In genomic region chr10:84381276-84381798, GRCm38 (mm10) we compare ENCODE assay signal across 18 mouse cellular contexts. TPM values are rescaled to one million over a fixed set of nuclear protein-coding genes. Genes with fewer than 3 reads are reported as not detected.
DNase-seq lines count a peak whose midpoint lies in the region; ATAC-seq lines count a peak whose summit lies in the region.
"Had no signal": no experiment of that assay in that cellular context is flagged by ENCODE, and none has a peak within 500 bp of the region (broad histone marks: within the 10 kb centered on the region; RNA-seq: fewer than 3 reads in every experiment).

No protein-coding gene starts in this region.

- H3K27ac ChIP-seq in midbrain, embryonic 10.5 days (replicated peaks) = peak overlapping the region; percentile 46; the same call in 1 of the 2 replicates
- no peak overlapping the region for H3K27ac ChIP-seq in midbrain, embryonic 13.5 days
- H3K27ac ChIP-seq: embryonic facial prominence, embryonic 12.5 days; gastrocnemius, adult 2 months; lung, embryonic 15.5 days; neural tube, embryonic 12.5 days had no signal

- H3K36me3 ChIP-seq in midbrain, embryonic 10.5 days = peaks cover 66% of the 10 kb centered on the region
- peaks cover 18% of the 10 kb centered on the region for H3K36me3 ChIP-seq in midbrain, embryonic 13.5 days

- no peak for DNase-seq in frontal cortex, postnatal 36 days (ENCODE audit: low spot score in 2 of 2)
- DNase-seq in midbrain, embryonic 10.5 days (ENCODE audit: low spot score) = no peak
- peak; percentile 90 to 91 for DNase-seq in cerebellum, adult 18-20 months
- no peak for DNase-seq in gastrocnemius, adult 18-20 months (ENCODE audit: low spot score)
- DNase-seq in c-Kit-positive CD71-positive TER-119-positive erythroid progenitor cells, embryonic 14.5 days (ENCODE audit: low spot score) = no peak
- DNase-seq: adrenal gland, postnatal 36 days; B cell, adult 2 months; gastrocnemius, adult 2 months; heart, postnatal 14 days; kidney, adult 8-10 months had no signal

- H3K27me3 ChIP-seq in midbrain, embryonic 10.5 days (ENCODE audit: low read depth, poor library complexity, severe bottlenecking) = no peaks in the 10 kb centered on the region
- H3K27me3 ChIP-seq in midbrain, embryonic 13.5 days = no peaks in the 10 kb centered on the region
- H3K27me3 ChIP-seq: embryonic facial prominence, embryonic 12.5 days; lung, embryonic 15.5 days; neural tube, embryonic 12.5 days; Patski had no signal

- ATAC-seq in frontal cortex, adult (ENCODE audit: low TSS enrichment) = peak; percentile 41; the same call in 1 of the 2 replicates
- ATAC-seq in midbrain, embryonic 13.5 days = no peak
- ATAC-seq in granulocyte monocyte progenitor cell, adult 5-6 weeks (replicated peaks; ENCODE audit: poor library complexity, severe bottlenecking) = peak; percentile 42; the same call in 1 of the 2 replicates
- ATAC-seq: Patski had no signal

- WGBS in midbrain, embryonic 10.5 days = 93% methylated on average over 2 of the region's 2 CpGs
- 90% methylated on average over 2 of the region's 2 CpGs for WGBS in midbrain, embryonic 13.5 days

- H3K4me1 ChIP-seq in midbrain, embryonic 10.5 days = peaks cover 47% of the 10 kb centered on the region
- H3K4me1 ChIP-seq in midbrain, embryonic 13.5 days (replicated peaks) = peaks cover 33% of the 10 kb centered on the region

- H3K9me3 ChIP-seq in midbrain, embryonic 10.5 days (replicated peaks) = no peaks in the 10 kb centered on the region
- H3K9me3 ChIP-seq in midbrain, embryonic 13.5 days = no peaks in the 10 kb centered on the region
- H3K9me3 ChIP-seq: embryonic facial prominence, embryonic 12.5 days; lung, embryonic 15.5 days; neural tube, embryonic 12.5 days had no signal

- H3K4me3 ChIP-seq in midbrain, embryonic 10.5 days = no peak overlapping the region
- no peak overlapping the region for H3K4me3 ChIP-seq in midbrain, embryonic 13.5 days (replicated peaks)
- H3K4me3 ChIP-seq: embryonic facial prominence, embryonic 12.5 days; gastrocnemius, adult 2 months; lung, embryonic 15.5 days; neural tube, embryonic 12.5 days had no signal

- H3K9ac ChIP-seq in midbrain, embryonic 13.5 days (replicated peaks) = no peak overlapping the region
- H3K9ac ChIP-seq: embryonic facial prominence, embryonic 12.5 days; lung, embryonic 15.5 days; neural tube, embryonic 12.5 days had no signal

- H3K4me2 ChIP-seq in midbrain, embryonic 13.5 days (replicated peaks) = no peak overlapping the region
- H3K4me2 ChIP-seq: embryonic facial prominence, embryonic 12.5 days; liver, embryonic 11.5 days; lung, embryonic 15.5 days; neural tube, embryonic 12.5 days had no signal

RNA-seq across cellular contexts. Expression of gene Nuak1, which starts 59.1 kb away (rescaled TPM):
- 3.0 and 4.0 TPM in 2 replicates for polyA plus RNA-seq in midbrain, embryonic 10.5 days (2016; fragmentation: Nextera tagmentation; extraction: Ambion mirVana)
- 4.9 and 5.0 TPM in 2 replicates for polyA plus RNA-seq in midbrain, embryonic 13.5 days (2015; fragmentation: Nextera tagmentation; extraction: Ambion mirVana)
- total RNA-seq in granulocyte monocyte progenitor cell, adult 5-6 weeks (2014; fragmentation: Nextera tagmentation) = 0.53 TPM in 1 of 2 replicates, not detected in the other
- total RNA-seq in granulocyte monocyte progenitor cell, adult 5-6 weeks (2017) = under 0.01 and 0.13 TPM in 2 replicates
- 10 to 100 TPM; 25.0 to 28.4 TPM for total RNA-seq in gastrocnemius, adult 18-20 months (2021)

Comparison
In these comparisons a context has a peak if more than half of its experiments do, and no peak if none do; other contexts are left out.
1. DNase-seq: peak in cerebellum, adult 18-20 months (2 of 2); none in frontal cortex, postnatal 36 days (0 of 2), midbrain, embryonic 10.5 days (single experiment), gastrocnemius, adult 18-20 months (single experiment) and c-Kit-positive CD71-positive TER-119-positive erythroid progenitor cells, embryonic 14.5 days (single experiment).
2. RNA of gene Nuak1, which starts 59.1 kb away (total RNA-seq): 25.0 to 28.4 TPM in gastrocnemius, adult 18-20 months; under 0.01 to 0.53 TPM in granulocyte monocyte progenitor cell, adult 5-6 weeks; every median in the first group is over 10 times any median in the second.